Mouse (Mus musculus) CD4-positive, CD25-positive, alpha-beta regulatory T cell, adult 9 weeks (primary cell): ENCODE data around the gene Tac1. TPM values are rescaled to one million over a fixed set of nuclear protein-coding genes. Genes with fewer than 3 reads are reported as not detected.

ENCODE experiments used
- polyA plus RNA-seq: library from polyadenylated mRNA; unstranded; fragments of 100-300 nt; shearing (Covaris generic); gene quantifications from one replicate; pipeline ENCODE4 v1.2.1, GENCODE M21; 2017

Gene Tac1
- not detected for polyA plus RNA-seq

GRCm38 (mm10) chr6:7554829-7555391, at the start of gene Tac1:
Tac1 (plus strand) TSS chr6:7554879.

Other genes starting within 250 kb of the Tac1 start
- 3.3 TPM for gene Asns, start 138.4 kb downstream of the Tac1 start, polyA plus RNA-seq